Mouse (Mus musculus): ENCODE measurements around the gene Vash1. TPM values are rescaled to one million over a fixed set of nuclear protein-coding genes. Genes with fewer than 3 reads are reported as not detected.

Vash1 gene
- polyA plus RNA-seq, 1 experiment from 2014 or later, result 13.7 TPM

DNA sequence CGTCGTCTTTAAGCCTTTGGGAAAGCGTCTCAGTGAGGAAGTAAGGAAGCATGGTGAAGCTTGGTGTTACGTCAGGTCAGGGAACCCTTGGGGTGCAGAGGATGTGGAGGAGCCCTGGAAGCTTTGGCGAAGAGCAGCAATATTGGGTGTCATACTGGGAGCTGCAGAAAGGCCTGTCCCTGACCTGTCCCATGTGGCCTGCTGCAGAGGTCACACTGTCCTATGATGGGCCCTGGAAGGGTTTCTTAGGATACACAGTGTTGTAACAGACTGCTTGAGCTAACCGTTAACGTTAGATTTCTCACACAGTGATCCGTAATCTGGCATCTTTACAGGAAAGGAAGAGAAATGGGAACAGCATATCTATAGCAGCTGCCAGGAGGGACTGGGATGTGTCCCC, 3.7 kb downstream of the Vash1 start:
- no peak overlapping the region for H3K4me3 ChIP-seq (replicated peaks)
- H3K9ac ChIP-seq (replicated peaks), result no peak overlapping the region
- H3K27ac ChIP-seq, result no peak overlapping the region
- 87% methylated on average over 8 of the region's 8 CpGs for WGBS
- 0 out of 2 replicates have a peak overlapping the region, but pooled peaks have one; percentile 8 for H3K4me2 ChIP-seq
- peaks cover 28% of the 10 kb centered on the region for H3K4me1 ChIP-seq (replicated peaks)
- H3K9me3 ChIP-seq, result 0 out of 2 replicates have a peak, but pooled peaks cover 3% of the 10 kb centered on the region
- H3K36me3 ChIP-seq, result peaks cover 25% of the 10 kb centered on the region
- ATAC-seq (ENCODE audit: insufficient number of reproducible peaks, insufficient read depth, low FRiP score, low TSS enrichment, low read depth), result no peak
- peaks cover 3% of the 10 kb centered on the region; the same call in 1 of the 2 replicates for H3K27me3 ChIP-seq

- Histone ChIP-seq H3K9ac (replicated peaks) (no peak overlapping the region), H3K4me3 (replicated peaks) (no peak overlapping the region), H3K9me3 (0 out of 2 replicates have a peak, but pooled peaks cover 3% of the 10 kb centered on the region), H3K4me1 (replicated peaks) (peaks cover 28% of the 10 kb centered on the region), H3K4me2 (no peak overlapping the region), H3K36me3 (peaks cover 35% of the 10 kb centered on the region), H3K27ac (no peak overlapping the region), H3K27me3 (no peaks in the 10 kb centered on the region)
- ATAC-seq (ENCODE audit: insufficient number of reproducible peaks, insufficient read depth, low FRiP score, low TSS enrichment, low read depth), result no peak
- WGBS, result 77% methylated on average over 7 of the region's 7 CpGs
These were observed 5.2 kb downstream of the Vash1 start for GRCm38 (mm10) chr12:86683698-86684097.

- Histone ChIP-seq H3K4me2 (no peak overlapping the region), H3K36me3 (peaks cover 39% of the 10 kb centered on the region), H3K9ac (replicated peaks) (no peak overlapping the region), H3K4me3 (replicated peaks) (no peak overlapping the region), H3K9me3 (0 out of 2 replicates have a peak, but pooled peaks cover 3% of the 10 kb centered on the region), H3K27me3 (no peaks in the 10 kb centered on the region), H3K4me1 (replicated peaks) (peaks cover 20% of the 10 kb centered on the region), H3K27ac (no peak overlapping the region)
- ATAC-seq (ENCODE audit: insufficient number of reproducible peaks, insufficient read depth, low FRiP score, low TSS enrichment, low read depth), result no peak
- WGBS, result 84% methylated on average over 9 of the region's 9 CpGs
These were observed 6.8 kb downstream of the Vash1 start for GRCm38 (mm10) chr12:86685275-86685674.

- no peak for ATAC-seq (ENCODE audit: insufficient number of reproducible peaks, insufficient read depth, low FRiP score, low TSS enrichment, low read depth)
- H3K36me3 ChIP-seq, result peaks cover 49% of the 10 kb centered on the region
- 0 out of 2 replicates have a peak, but pooled peaks cover 3% of the 10 kb centered on the region for H3K9me3 ChIP-seq
- H3K4me3 ChIP-seq (replicated peaks), result no peak overlapping the region
- H3K9ac ChIP-seq (replicated peaks), result no peak overlapping the region
- 66% methylated on average over 13 of the region's 13 CpGs for WGBS
- H3K27me3 ChIP-seq, result no peaks in the 10 kb centered on the region
- no peak overlapping the region for H3K27ac ChIP-seq
- H3K4me1 ChIP-seq (replicated peaks), result peaks cover 11% of the 10 kb centered on the region
- no peak overlapping the region for H3K4me2 ChIP-seq
These were observed 8.2 kb downstream of the Vash1 start for GRCm38 (mm10) chr12:86686551-86687330.

GRCm38 (mm10) chr12:86687445-86687955, 9.0 kb downstream of the Vash1 start:
- Histone ChIP-seq H3K4me1 (replicated peaks) (peaks cover 3% of the 10 kb centered on the region; the same call in 1 of the 2 replicates), H3K9me3 (0 out of 2 replicates have a peak, but pooled peaks cover 3% of the 10 kb centered on the region), H3K27ac (0 out of 2 replicates have a peak overlapping the region, but pooled peaks have one; percentile 35), H3K4me3 (replicated peaks) (no peak overlapping the region), H3K9ac (replicated peaks) (no peak overlapping the region), H3K36me3 (peaks cover 49% of the 10 kb centered on the region), H3K4me2 (no peak overlapping the region), H3K27me3 (no peaks in the 10 kb centered on the region)
- ATAC-seq (ENCODE audit: insufficient number of reproducible peaks, insufficient read depth, low FRiP score, low TSS enrichment, low read depth), result no peak
- 83% methylated on average over 4 of the region's 4 CpGs for WGBS

DNA sequence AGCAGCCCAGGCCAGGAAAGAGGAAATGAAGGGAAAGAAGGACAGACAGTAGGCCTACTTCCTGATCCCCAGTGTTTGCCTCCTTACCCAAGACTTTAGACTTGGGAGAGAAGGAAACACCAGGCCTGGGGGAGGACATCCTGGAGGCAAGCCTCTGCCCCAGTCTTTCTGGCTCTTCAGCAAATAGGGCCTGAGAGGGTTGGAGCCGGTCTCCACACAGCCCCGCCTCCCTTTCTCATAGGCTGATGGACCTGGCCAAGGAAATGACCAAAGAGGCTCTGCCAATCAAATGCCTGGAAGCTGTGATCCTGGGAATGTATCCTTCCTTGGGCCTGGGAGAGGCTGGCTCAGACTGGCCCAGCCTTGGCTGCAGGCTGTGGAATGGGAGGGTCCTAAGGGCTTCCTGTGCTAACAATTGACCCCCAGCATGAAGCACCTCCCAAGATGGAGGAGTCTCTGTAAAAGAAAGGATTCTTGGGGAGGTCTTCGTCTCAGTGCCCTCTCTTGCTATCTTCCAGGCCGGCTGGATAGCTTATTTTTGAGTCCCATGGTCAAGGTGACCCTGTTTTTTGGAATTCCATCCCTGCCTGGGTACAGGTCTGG, 9.6 kb downstream of the Vash1 start:
- H3K4me3 ChIP-seq (replicated peaks), result no peak overlapping the region
- H3K4me2 ChIP-seq, result no peak overlapping the region
- 0 out of 2 replicates have a peak, but pooled peaks cover 3% of the 10 kb centered on the region for H3K9me3 ChIP-seq
- H3K27ac ChIP-seq, result no peak overlapping the region
- no peaks in the 10 kb centered on the region for H3K27me3 ChIP-seq
- H3K9ac ChIP-seq (replicated peaks), result no peak overlapping the region
- WGBS, result 85% methylated on average over 4 of the region's 4 CpGs
- no peaks in the 10 kb centered on the region; the same call in 1 of the 2 replicates for H3K4me1 ChIP-seq (replicated peaks)
- peaks cover 46% of the 10 kb centered on the region for H3K36me3 ChIP-seq
- no peak for ATAC-seq (ENCODE audit: insufficient number of reproducible peaks, insufficient read depth, low FRiP score, low TSS enrichment, low read depth)

GRCm38 (mm10) chr12:86688917-86689316, 10.4 kb downstream of the Vash1 start:
- Histone ChIP-seq H3K9ac (replicated peaks) (no peak overlapping the region), H3K4me2 (no peak overlapping the region), H3K4me1 (replicated peaks) (no peaks in the 10 kb centered on the region; the same call in 1 of the 2 replicates), H3K9me3 (0 out of 2 replicates have a peak, but pooled peaks cover 3% of the 10 kb centered on the region), H3K27ac (no peak overlapping the region), H3K36me3 (peaks cover 45% of the 10 kb centered on the region), H3K4me3 (replicated peaks) (no peak overlapping the region), H3K27me3 (no peaks in the 10 kb centered on the region)
- ATAC-seq (ENCODE audit: insufficient number of reproducible peaks, insufficient read depth, low FRiP score, low TSS enrichment, low read depth), result no peak
- WGBS, result 96% methylated on average over 27 of the region's 27 CpGs

DNA sequence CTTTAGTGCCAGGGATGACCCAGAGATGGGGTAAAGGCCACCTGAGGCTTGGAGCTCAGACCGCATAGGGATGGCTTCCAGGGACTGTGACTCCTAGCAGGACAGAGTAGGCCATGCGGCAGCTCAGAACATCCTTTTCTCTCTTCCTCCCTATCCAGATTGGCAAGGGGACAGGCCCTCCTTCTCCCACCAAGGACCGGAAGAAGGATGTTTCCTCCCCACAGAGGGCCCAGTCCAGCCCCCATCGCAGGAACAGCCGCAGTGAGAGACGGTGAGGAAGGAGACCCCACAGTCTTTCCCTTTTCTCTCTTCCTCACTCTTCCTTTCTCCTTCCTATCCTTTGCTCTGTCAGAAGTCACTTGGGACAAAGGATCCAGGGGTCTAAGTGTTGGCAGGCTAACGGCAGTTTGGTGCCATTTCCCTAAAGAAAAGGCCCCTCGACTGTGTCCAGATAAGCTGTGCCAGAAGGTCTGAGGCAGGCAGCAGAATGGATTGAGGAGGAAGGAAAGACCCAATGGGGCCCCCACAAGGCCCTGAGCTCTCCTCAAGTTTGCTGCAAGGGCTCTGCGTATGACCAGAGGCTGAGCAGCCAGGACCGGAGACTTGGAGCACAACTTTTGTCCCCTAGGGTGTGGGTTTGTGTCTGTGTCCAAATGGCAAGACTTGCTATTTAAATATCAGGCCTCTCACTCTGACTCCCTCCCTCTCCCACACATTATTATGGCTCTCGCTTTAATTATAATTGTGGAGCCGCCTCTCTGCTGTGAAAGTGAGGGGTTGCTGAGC, 12.4 kb downstream of the Vash1 start:
- H3K36me3 ChIP-seq, result peaks cover 45% of the 10 kb centered on the region
- H3K4me3 ChIP-seq (replicated peaks), result no peak overlapping the region
- no peak for ATAC-seq (ENCODE audit: insufficient number of reproducible peaks, insufficient read depth, low FRiP score, low TSS enrichment, low read depth)
- H3K4me1 ChIP-seq (replicated peaks), result no peaks in the 10 kb centered on the region
- H3K9ac ChIP-seq (replicated peaks), result 0 out of 2 replicates have a peak overlapping the region, but pooled peaks have one; percentile 18
- H3K4me2 ChIP-seq, result no peak overlapping the region
- WGBS, result 79% methylated on average over 12 of the region's 12 CpGs
- H3K9me3 ChIP-seq, result no peaks in the 10 kb centered on the region
- peak overlapping the region; percentile 7; the same call in 1 of the 2 replicates for H3K27ac ChIP-seq
- no peaks in the 10 kb centered on the region for H3K27me3 ChIP-seq

DNA sequence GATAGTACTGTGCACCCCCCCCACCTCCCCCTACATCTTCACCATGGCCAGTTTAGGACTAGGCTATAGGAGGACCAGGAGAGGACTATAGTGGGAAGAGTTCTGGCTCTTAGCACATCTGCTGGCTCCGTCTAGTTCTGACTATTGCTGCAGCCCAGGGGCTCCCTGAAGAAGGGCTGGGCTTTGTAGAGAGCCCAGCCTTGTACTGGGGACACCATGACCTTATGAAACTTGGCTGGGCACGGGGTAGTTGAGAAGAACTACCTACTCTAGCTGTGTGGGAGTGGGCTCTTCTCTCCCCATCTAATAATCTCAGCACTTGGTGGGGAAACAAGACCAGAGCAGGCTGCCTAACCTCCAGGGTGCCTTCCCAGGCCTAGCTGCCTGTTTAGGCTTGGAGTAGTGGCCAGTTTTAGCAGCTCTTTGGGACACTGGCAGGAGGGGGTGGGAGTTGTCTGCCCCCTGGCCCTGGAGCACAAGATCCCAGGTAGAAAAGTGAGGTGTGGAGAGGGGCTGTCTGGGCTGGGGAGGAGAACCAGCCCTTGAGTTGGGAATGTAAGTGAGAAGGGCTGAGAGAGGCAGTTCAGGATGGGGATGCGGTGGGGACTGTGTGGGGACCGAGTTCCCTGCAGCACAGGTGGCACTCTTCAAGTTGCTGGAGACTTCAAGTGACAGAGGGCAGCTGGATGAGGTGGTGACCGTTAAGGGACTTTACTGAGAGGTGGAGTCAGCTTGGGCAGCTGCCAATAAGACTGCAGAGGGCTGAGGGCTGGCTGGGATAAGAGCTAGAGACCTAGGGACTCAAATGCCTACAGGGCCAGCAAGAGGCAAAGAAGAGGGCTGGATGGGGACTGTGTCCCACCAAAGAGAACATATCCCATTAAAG, 14.2 kb downstream of the Vash1 start:
- H3K36me3 ChIP-seq, result peaks cover 35% of the 10 kb centered on the region
- H3K9me3 ChIP-seq, result peaks cover 6% of the 10 kb centered on the region; the same call in 1 of the 2 replicates
- WGBS, result 61% methylated on average over 5 of the region's 5 CpGs
- H3K9ac ChIP-seq (replicated peaks), result no peak overlapping the region
- H3K4me3 ChIP-seq (replicated peaks), result no peak overlapping the region
- H3K4me2 ChIP-seq, result no peak overlapping the region
- no peak overlapping the region for H3K27ac ChIP-seq
- no peak for ATAC-seq (ENCODE audit: insufficient number of reproducible peaks, insufficient read depth, low FRiP score, low TSS enrichment, low read depth)
- H3K27me3 ChIP-seq, result no peaks in the 10 kb centered on the region
- no peaks in the 10 kb centered on the region for H3K4me1 ChIP-seq (replicated peaks)

DNA sequence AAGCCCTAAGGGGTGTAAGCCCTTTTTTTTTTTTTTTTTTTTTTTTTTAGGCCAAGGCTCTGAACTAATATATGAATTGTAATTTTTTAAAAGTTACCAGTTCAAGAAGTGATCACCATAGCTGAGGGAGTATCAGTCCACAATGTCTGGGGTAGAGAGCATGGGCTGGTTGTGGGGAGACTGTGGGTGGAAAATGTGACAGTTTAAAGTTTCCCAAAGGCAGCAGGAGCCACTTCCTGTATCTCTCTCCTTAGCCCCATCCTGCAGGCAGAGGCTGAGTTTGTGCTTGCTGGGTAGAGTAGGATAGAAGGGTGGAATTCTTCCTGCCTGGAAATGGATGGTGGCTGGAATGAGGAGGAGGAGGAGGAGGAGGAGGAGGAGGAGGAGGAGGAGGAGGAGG, 14.9 kb downstream of the Vash1 start:
- H3K27me3 ChIP-seq, result no peaks in the 10 kb centered on the region

More for the DNA sequence above, 14.9 kb downstream of the Vash1 start:
- H3K9me3 ChIP-seq, result peaks cover 6% of the 10 kb centered on the region; the same call in 1 of the 2 replicates
- H3K4me3 ChIP-seq (replicated peaks), result no peak overlapping the region
- no peaks in the 10 kb centered on the region for H3K4me1 ChIP-seq (replicated peaks)
- no peak for ATAC-seq (ENCODE audit: insufficient number of reproducible peaks, insufficient read depth, low FRiP score, low TSS enrichment, low read depth)
- H3K27ac ChIP-seq, result no peak overlapping the region
- no peak overlapping the region for H3K4me2 ChIP-seq
- no peak overlapping the region for H3K9ac ChIP-seq (replicated peaks)
- H3K36me3 ChIP-seq, result peaks cover 29% of the 10 kb centered on the region

Data from limb, embryonic 12.5 days (tissue).